Mouse (Mus musculus) CH12.LX (cell line): Measurements from ENCODE around the gene Aig1. TPM values are rescaled to one million over a fixed set of nuclear protein-coding genes. Genes with fewer than 3 reads are reported as not detected.

Experiments
- DNase-seq: peaks from one replicate; pipeline ENCODE4 v3.0.0-alpha.2; 2013; ENCODE audit errors: extremely low read depth
- H3K27ac ChIP-seq: 2 replicates; pipeline ENCODE4 v1.5.1; 2012; ENCODE audit warnings: low read depth, mild to moderate bottlenecking, control low read depth, moderate library complexity; ENCODE audit not compliant: insufficient read depth
- H3K27me3 ChIP-seq: replicated peaks from 2 replicates; pipeline ENCODE3; 2012; ENCODE audit warnings: inconsistent platforms
- H3K36me3 ChIP-seq, 2 experiments: replicated peaks in 1 of 2; 2 replicates each; pipeline versions ENCODE3 to v1.6.1; 2012; ENCODE audit warnings: inconsistent platforms in 1 of 2, low read length in 1 of 2, mild to moderate bottlenecking in 1 of 2, mixed read lengths in 1 of 2, moderate library complexity in 1 of 2; ENCODE audit not compliant: control insufficient read depth in 1 of 2, insufficient read depth in 1 of 2
- H3K4me1 ChIP-seq, 2 experiments: 2 replicates each; pipeline ENCODE4 v1.6.1; 2012; ENCODE audit warnings: inconsistent platforms in 1 of 2, moderate library complexity in 1 of 2; ENCODE audit not compliant: insufficient read depth in 2 of 2, control insufficient read depth in 1 of 2
- H3K4me2 ChIP-seq: 2 replicates; pipeline ENCODE4 v1.6.1; 2012; ENCODE audit warnings: low read depth, mild to moderate bottlenecking, control low read depth; ENCODE audit not compliant: poor library complexity, insufficient read depth, severe bottlenecking
- H3K4me3 ChIP-seq, 3 experiments: fragments of 150-350 bp in 1 of 3; sonication (generic) in 1 of 3; replicated peaks in 1 of 3; 2 replicates each; pipeline versions ENCODE3 to v1.5.1; 2011 to 2012; ENCODE audit warnings: low read depth in 2 of 3, low read length in 2 of 3, mild to moderate bottlenecking in 2 of 3, moderate library complexity in 2 of 3, control low read depth in 1 of 3, improper control_type of control experiment in 1 of 3, inconsistent platforms in 1 of 3, mixed read lengths in 1 of 3; ENCODE audit not compliant: poor library complexity in 1 of 3
- H3K79me2 ChIP-seq: replicated peaks from 2 replicates; pipeline ENCODE4 v1.6.1; 2012; ENCODE audit warnings: mild to moderate bottlenecking, moderate library complexity; ENCODE audit not compliant: control insufficient read depth, poor library complexity, insufficient read depth, severe bottlenecking; ENCODE audit errors: extremely low read depth
- H3K9ac ChIP-seq: 2 replicates; pipeline ENCODE4 v1.6.1; 2012; ENCODE audit warnings: low read depth, mild to moderate bottlenecking, control low read depth, moderate library complexity; ENCODE audit not compliant: insufficient read depth
- H3K9me3 ChIP-seq: replicated peaks from 2 replicates; pipeline ENCODE3; 2012; ENCODE audit warnings: low read length, inconsistent platforms, mixed read lengths
- BHLHE40 ChIP-seq: IDR thresholded peaks from 2 replicates; pipeline ENCODE4 v1.6.1; 2011; ENCODE audit warnings: mild to moderate bottlenecking, low read depth, low read length, improper control_type of control experiment
- CTCF ChIP-seq, 2 experiments: IDR thresholded peaks in 1 of 2; conservative IDR thresholded peaks in 1 of 2; 2 replicates each; pipeline ENCODE4 v1.5.1; 2011 to 2012; ENCODE audit warnings: low read depth in 2 of 2, low read length in 2 of 2, improper control_type of control experiment in 1 of 2, inconsistent platforms in 1 of 2, mild to moderate bottlenecking in 1 of 2, moderate library complexity in 1 of 2
- ELF1 ChIP-seq: IDR thresholded peaks from 2 replicates; pipeline ENCODE4 v1.6.1; 2014; ENCODE audit warnings: low read depth, mild to moderate bottlenecking, inconsistent platforms, low read length, improper control_type of control experiment
- ETS1 ChIP-seq: conservative IDR thresholded peaks from 2 replicates; pipeline ENCODE4 v1.6.1; 2012; ENCODE audit warnings: low read depth, mild to moderate bottlenecking, inconsistent platforms, low read length, improper control_type of control experiment, moderate library complexity
- JUN ChIP-seq: IDR thresholded peaks from 2 replicates; pipeline ENCODE4 v1.6.1; 2011; ENCODE audit warnings: low read depth, mild to moderate bottlenecking, low read length, improper control_type of control experiment, moderate library complexity; ENCODE audit not compliant: insufficient read depth
- MAZ ChIP-seq: IDR thresholded peaks from 2 replicates; pipeline ENCODE4 v1.6.1; 2012; ENCODE audit warnings: low read depth, mild to moderate bottlenecking, inconsistent platforms, low read length, improper control_type of control experiment, moderate library complexity
- POLR2A ChIP-seq: IDR thresholded peaks from 2 replicates; pipeline ENCODE4 v1.6.1; 2011; ENCODE audit warnings: low read depth, mild to moderate bottlenecking, improper control_type of control experiment, low read length
- RAD21 ChIP-seq: IDR thresholded peaks from 2 replicates; pipeline ENCODE4 v1.6.1; 2011; ENCODE audit warnings: low read depth, mild to moderate bottlenecking, low read length, improper control_type of control experiment, moderate library complexity
- RCOR1 ChIP-seq: conservative IDR thresholded peaks from 2 replicates; pipeline ENCODE4 v1.6.1; 2012; ENCODE audit warnings: low read depth, mild to moderate bottlenecking, inconsistent platforms, low read length, improper control_type of control experiment
- TCF12 ChIP-seq: IDR thresholded peaks from 2 replicates; pipeline ENCODE4 v1.6.1; 2014; ENCODE audit warnings: low read depth, mild to moderate bottlenecking, inconsistent platforms, low read length, improper control_type of control experiment
- USF2 ChIP-seq: conservative IDR thresholded peaks from 2 replicates; pipeline ENCODE4 v1.6.1; 2011; ENCODE audit warnings: low read depth, low read length, improper control_type of control experiment
- ZC3H11A ChIP-seq: IDR thresholded peaks from 2 replicates; pipeline ENCODE4 v1.6.1; 2012; ENCODE audit warnings: low read depth, mild to moderate bottlenecking, inconsistent platforms, low read length, improper control_type of control experiment
- dilution Hi-C: fragments of 300-500 bp; cut with MboI; formaldehyde crosslinking; loops from 2 replicates; pipeline ENCODE4 v1.14.3; 2020; ENCODE audit warnings: low sequenced_read_pairs; ENCODE audit not compliant: extremely low pct_unique_long_range_greater_than_20kb, extremely low pct_ligation_motif_present
- in situ Hi-C: fragments of 300-500 bp; cut with MboI; formaldehyde crosslinking; loops from 3 replicates; pipeline ENCODE4 v1.14.3; 2019; ENCODE audit warnings: low sequenced_read_pairs, low pct_ligation_motif_present, low pct_unique_long_range_greater_than_20kb, mixed read lengths
- polyA plus RNA-seq: library from polyadenylated mRNA; unstranded; fragments of >175 nt; gene quantifications from 2 replicates; pipeline ENCODE4 v1.2.1, GENCODE M21; 2012; ENCODE audit warnings: low read depth; ENCODE audit not compliant: insufficient read length
- total RNA-seq, 2 experiments: library from RNA; depleted of rRNA; stranded (reverse); fragments of 300-350 nt in 1 of 2; fragments of >200 nt in 1 of 2; gene quantifications; 2 replicates each; pipeline ENCODE4 v1.2.3; 2012 to 2014

Aig1 gene
- total and polyA plus RNA-seq, 3 experiments = 1.6 to 10.8 (median 2.4) TPM

DNA sequence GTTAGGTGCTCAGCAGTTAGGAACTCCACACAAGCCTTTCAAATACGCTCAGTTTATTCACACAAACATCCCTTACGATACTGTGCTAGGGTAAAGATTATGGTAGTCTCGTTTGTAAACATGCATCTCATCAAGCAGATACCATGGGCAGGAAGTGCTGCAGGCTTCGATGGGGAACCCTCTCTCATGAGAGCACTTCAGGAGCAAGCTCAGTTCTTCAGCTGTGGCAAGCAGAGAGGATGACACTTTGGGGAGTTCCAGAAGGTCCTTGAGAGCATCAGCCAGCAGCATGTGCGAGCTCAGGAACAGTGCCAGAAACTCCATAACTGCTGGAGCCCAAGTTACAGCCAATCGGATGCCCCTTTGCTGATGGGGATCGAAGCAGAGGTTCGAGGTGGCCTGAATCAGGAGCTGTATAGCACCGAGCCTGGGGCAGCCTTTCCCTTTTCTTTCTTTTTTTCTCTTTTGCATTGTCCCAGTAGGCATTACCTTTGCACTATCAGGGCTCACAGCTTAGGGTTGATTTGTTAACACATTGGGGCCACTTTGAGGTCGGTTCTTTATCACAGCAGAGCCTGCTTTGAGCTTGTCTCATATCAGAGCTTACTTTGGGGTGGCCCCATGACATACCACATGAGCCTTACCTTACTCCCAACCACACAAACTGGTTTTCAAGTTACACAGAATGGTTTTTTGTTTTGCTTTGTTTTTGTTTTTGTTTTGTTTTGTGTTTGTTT is 5.7 kb upstream of the Aig1 start:
- no peak overlapping the region for H3K27ac ChIP-seq
- H3K4me1 ChIP-seq = peaks cover 3 to 6% of the 10 kb centered on the region in 2 experiments; a peak in 2 of 4 replicates
- no peaks in the 10 kb centered on the region for H3K9me3 ChIP-seq
- DNase-seq = no peak
- no peaks in the 10 kb centered on the region for H3K79me2 ChIP-seq
- dilution Hi-C loops = no loop called here
- H3K4me2 ChIP-seq = no peak overlapping the region
- H3K9ac ChIP-seq = no peak overlapping the region
- H3K36me3 ChIP-seq = no peaks in the 10 kb centered on the region
- TF ChIP-seq ZC3H11A (no peak), USF2 (no peak), RCOR1 (no peak), ELF1 (no peak), BHLHE40 (no peak), MAZ (no peak)
- TF ChIP-seq, all 38 proteins: peak for 0
- H3K27me3 ChIP-seq = no peaks in the 10 kb centered on the region
- H3K4me3 ChIP-seq = no peak overlapping the region
- in situ Hi-C loops = no loop called here

DNA sequence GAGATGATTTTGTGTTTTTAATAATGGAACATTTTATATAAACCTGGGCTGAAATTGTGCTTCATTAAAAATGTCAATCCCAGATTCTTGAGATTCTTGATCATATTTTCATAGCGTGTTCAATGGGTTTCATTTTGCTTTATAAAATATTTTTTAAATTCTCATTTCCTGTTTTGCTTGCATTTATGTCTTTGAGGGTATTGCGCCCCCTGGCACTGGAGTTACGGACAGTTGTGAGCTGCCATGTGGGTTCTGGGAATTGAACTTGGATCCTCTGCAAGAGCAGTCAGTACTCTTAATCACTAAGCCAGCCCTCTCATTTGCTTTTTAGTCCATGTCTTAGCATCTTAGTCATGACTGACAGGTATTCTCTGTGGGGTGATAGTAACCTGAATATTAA is 1.8 kb upstream of the Aig1 start:
- in situ Hi-C loops = no loop called here
- Histone ChIP-seq H3K27me3 (no peaks in the 10 kb centered on the region), H3K27ac (no peak overlapping the region), H3K4me2 (no peak overlapping the region), H3K79me2 (no peaks in the 10 kb centered on the region), H3K4me3 (no peak overlapping the region), H3K4me1 (peaks cover 10% of the 10 kb centered on the region in 2 experiments; a peak in 3 of 4 replicates), H3K9ac (no peak overlapping the region), H3K36me3 (no peaks in the 10 kb centered on the region), H3K9me3 (no peaks in the 10 kb centered on the region)
- dilution Hi-C loops = no loop called here
- no peak for DNase-seq
- peak in 1 of 2 experiments; percentile 41; a peak in 2 of 4 replicates for TF ChIP-seq CTCF (conservative IDR thresholded peaks at IDR 0.05 in 1 of 2, IDR thresholded peaks at IDR 0.05 in 1 of 2; ENCODE audit: low read depth in 2 of 2, low read length in 2 of 2)
- TF ChIP-seq POLR2A = no peak
- TF ChIP-seq TCF12 = no peak
- TF ChIP-seq RAD21 = peak; percentile 14
- no peak for TF ChIP-seq BHLHE40

DNA sequence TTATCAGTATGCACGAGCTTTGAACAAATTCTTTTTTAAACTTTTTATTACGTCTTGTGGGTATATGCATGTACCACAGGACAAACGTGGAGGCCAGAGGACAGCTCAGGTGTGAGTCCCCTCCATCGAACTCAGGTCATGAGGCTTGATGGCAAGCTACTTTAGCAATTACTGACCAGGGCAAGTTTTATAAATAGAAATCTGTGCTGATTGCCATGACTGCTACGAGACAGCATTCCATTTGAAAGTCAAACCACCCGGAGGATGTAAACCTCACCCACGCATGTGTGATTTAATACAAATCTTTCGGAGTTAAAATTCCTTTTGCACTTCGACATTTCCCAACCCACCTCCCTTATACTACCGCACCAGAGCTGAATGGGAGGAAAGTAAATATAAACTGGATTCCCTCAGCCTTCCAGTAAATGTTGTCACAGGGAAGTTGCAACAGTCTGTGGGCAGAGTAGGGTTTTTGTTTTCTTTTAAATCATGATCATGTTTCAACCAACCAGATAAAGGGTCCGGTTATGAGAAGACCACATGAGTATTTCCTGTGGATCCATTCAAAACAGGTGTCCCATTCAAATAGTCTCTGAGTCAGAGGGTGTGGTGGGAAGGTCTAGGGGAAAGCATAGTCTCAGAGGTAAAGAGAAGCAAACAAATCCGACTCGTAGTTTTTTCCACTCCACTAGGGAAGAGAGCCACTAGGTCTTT is 699 bp upstream of the Aig1 start:
- TF ChIP-seq ETS1 (peak; percentile 63; the same call in 1 of the 2 replicates), JUN (no peak)
- H3K4me3 ChIP-seq = peak overlapping the region; percentile 51 to 91 (median 52)
- DNase-seq = peak; percentile 60
- dilution Hi-C loops = no loop called here
- peaks cover 10% of the 10 kb centered on the region in 2 experiments; a peak in 3 of 4 replicates for H3K4me1 ChIP-seq
- no peaks in the 10 kb centered on the region for H3K36me3 ChIP-seq
- no peaks in the 10 kb centered on the region for H3K27me3 ChIP-seq
- no peaks in the 10 kb centered on the region for H3K79me2 ChIP-seq
- peak overlapping the region; percentile 96 for H3K4me2 ChIP-seq
- in situ Hi-C loops = no loop called here
- H3K27ac ChIP-seq = no peak overlapping the region
- H3K9ac ChIP-seq = peak overlapping the region; percentile 81
- no peaks in the 10 kb centered on the region for H3K9me3 ChIP-seq
